Mouse (Mus musculus) neural tube, embryonic 11.5 days (tissue): ENCODE measurements at regions not wholly inside any gene's neighbourhood (a gene's known extent, or its start where the extent isn't known, plus 50 kb on each side); places are given as distances from the start of the nearest gene placed in this dataset.

Experiments used
- ATAC-seq: fragments of 200-750 bp; cut with Nextera tagmentation; 2 replicates; pipeline ENCODE4 v1.8.0; 2017; ENCODE audit warnings: moderate number of reproducible peaks, mild to moderate bottlenecking, moderate TSS enrichment, moderate library complexity; ENCODE audit not compliant: insufficient read depth, low FRiP score, low TSS enrichment
- DNase-seq: peaks from one replicate; pipeline ENCODE4 v3.0.0-alpha.2; 2015; ENCODE audit warnings: low spot score
- H3K27ac ChIP-seq: fragments of 300-500 bp; sonication (generic); 2 replicates; pipeline ENCODE4 v1.5.1; 2014; ENCODE audit warnings: low read depth, mild to moderate bottlenecking, low read length
- H3K27me3 ChIP-seq: fragments of 300-500 bp; sonication (generic); 2 replicates; pipeline ENCODE4 v1.6.1; 2014; ENCODE audit warnings: mild to moderate bottlenecking, low read length, mixed read lengths; ENCODE audit not compliant: control insufficient read depth, insufficient read depth
- H3K36me3 ChIP-seq: fragments of 300-500 bp; sonication (generic); 2 replicates; pipeline ENCODE4 v1.6.1; 2014; ENCODE audit warnings: mild to moderate bottlenecking, low read length, moderate library complexity, mixed read lengths; ENCODE audit not compliant: control insufficient read depth, insufficient read depth
- H3K4me1 ChIP-seq: fragments of 300-500 bp; sonication (generic); 2 replicates; pipeline ENCODE4 v1.6.1; 2014; ENCODE audit warnings: low read length, mixed read lengths; ENCODE audit not compliant: control insufficient read depth, insufficient read depth
- H3K4me2 ChIP-seq: fragments of 300-500 bp; sonication (generic); 2 replicates; pipeline ENCODE4 v1.6.1; 2014; ENCODE audit warnings: low read depth, mild to moderate bottlenecking, moderate library complexity
- H3K4me3 ChIP-seq: fragments of 300-500 bp; sonication (generic); 2 replicates; pipeline ENCODE4 v1.5.1; 2014; ENCODE audit warnings: low read depth, low read length
- H3K9ac ChIP-seq: fragments of 300-500 bp; sonication (generic); 2 replicates; pipeline ENCODE4 v1.6.1; 2014; ENCODE audit warnings: mild to moderate bottlenecking, low read length
- H3K9me3 ChIP-seq: fragments of 300-500 bp; sonication (generic); 2 replicates; pipeline ENCODE4 v1.6.1; 2016; ENCODE audit warnings: low read length; ENCODE audit not compliant: control insufficient read depth
- WGBS: fragments of 180-500 bp; shearing (Covaris S2); extraction: QIAGEN DNeasy Blood & Tissue Kit; methylation state at CpG from one replicate; pipeline ENCODE4 v1.1.7; 2014; 5-methylcytosine and 5-hydroxymethylcytosine counted together

DNA sequence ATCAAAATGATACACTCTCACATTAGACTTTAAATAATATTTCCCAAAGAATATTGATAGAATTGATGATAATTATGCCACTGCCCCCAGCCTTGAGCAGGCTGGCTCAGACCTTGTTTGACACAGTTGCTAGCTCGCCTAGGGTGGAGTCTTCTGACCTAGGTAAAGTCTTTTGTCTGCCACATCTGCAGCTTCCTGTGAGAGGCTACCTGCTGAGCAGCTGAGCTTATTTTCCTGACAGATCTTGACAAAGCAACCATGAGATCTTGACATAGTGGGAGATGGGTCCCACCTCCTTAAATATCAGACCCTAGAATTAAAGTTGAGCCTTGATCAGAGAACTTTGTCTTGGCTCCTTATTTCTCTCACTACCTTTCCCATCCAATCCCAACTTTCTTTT, 500.2 kb upstream of the Slc8a1 start:
- Histone ChIP-seq H3K4me1 (no peaks in the 10 kb centered on the region), H3K4me3 (no peak overlapping the region), H3K27me3 (no peaks in the 10 kb centered on the region), H3K36me3 (no peaks in the 10 kb centered on the region), H3K9ac (no peak overlapping the region), H3K27ac (no peak overlapping the region), H3K9me3 (no peaks in the 10 kb centered on the region), H3K4me2 (no peak overlapping the region)
- DNase-seq: no peak
- 65% methylated on average over 1 of the region's 1 CpGs for WGBS
- no peak for ATAC-seq

- ATAC-seq (no peak), DNase-seq (no peak)
- H3K4me2 ChIP-seq: no peak overlapping the region
- H3K27ac ChIP-seq: no peak overlapping the region
- H3K27me3 ChIP-seq: no peaks in the 10 kb centered on the region
- no peaks in the 10 kb centered on the region for H3K36me3 ChIP-seq
- H3K9me3 ChIP-seq: no peaks in the 10 kb centered on the region
- 77% methylated on average over 2 of the region's 2 CpGs for WGBS
- no peak overlapping the region for H3K9ac ChIP-seq
- H3K4me3 ChIP-seq: no peak overlapping the region
- H3K4me1 ChIP-seq: no peaks in the 10 kb centered on the region
These were observed 499.3 kb upstream of the Slc8a1 start for GRCm38 (mm10) chr17:82237456-82237855.

GRCm38 (mm10) chr17:82215728-82216623, 477.8 kb upstream of the Slc8a1 start:
- ATAC-seq (no peak), DNase-seq (no peak)
- Histone ChIP-seq H3K36me3 (no peaks in the 10 kb centered on the region), H3K4me3 (no peak overlapping the region), H3K4me1 (no peaks in the 10 kb centered on the region), H3K9me3 (no peaks in the 10 kb centered on the region), H3K4me2 (no peak overlapping the region), H3K27me3 (no peaks in the 10 kb centered on the region), H3K27ac (no peak overlapping the region), H3K9ac (no peak overlapping the region)
- 91% methylated on average over 5 of the region's 5 CpGs for WGBS

DNA sequence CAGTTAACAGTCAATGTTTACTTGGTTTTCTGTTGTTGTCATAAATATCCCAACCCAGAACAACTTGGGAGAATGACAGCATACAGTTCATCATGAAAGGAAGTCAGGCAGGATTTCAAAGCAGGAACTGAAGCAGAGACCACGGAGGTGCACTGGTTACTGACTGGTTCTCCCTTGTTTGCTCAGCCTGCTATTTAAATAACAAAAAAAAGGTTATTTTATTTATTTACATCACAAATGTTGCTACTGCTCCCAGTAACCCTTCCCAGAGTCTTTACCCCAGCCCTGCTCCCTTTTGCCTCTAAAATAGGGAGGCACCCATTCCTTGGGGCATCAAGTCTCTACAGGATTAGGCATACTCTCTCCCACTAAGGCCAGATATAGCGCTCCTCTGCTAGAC, 461.8 kb upstream of the Slc8a1 start:
- WGBS: 79% methylated on average over 2 of the region's 2 CpGs
- H3K4me1 ChIP-seq: no peaks in the 10 kb centered on the region
- H3K27ac ChIP-seq: no peak overlapping the region
- H3K36me3 ChIP-seq: no peaks in the 10 kb centered on the region
- no peak overlapping the region for H3K4me2 ChIP-seq
- ATAC-seq (no peak), DNase-seq (no peak)
- no peak overlapping the region for H3K4me3 ChIP-seq
- H3K27me3 ChIP-seq: no peaks in the 10 kb centered on the region
- H3K9ac ChIP-seq: no peak overlapping the region
- H3K9me3 ChIP-seq: no peaks in the 10 kb centered on the region

GRCm38 (mm10) chr17:82199031-82199642, 461.0 kb upstream of the Slc8a1 start:
- H3K36me3 ChIP-seq: no peaks in the 10 kb centered on the region
- peak; percentile 38; the same call in 1 of the 2 replicates for ATAC-seq
- H3K27ac ChIP-seq: no peak overlapping the region
- H3K9ac ChIP-seq: no peak overlapping the region
- no peak for DNase-seq
- H3K4me1 ChIP-seq: no peaks in the 10 kb centered on the region
- WGBS: 46% methylated on average over 5 of the region's 5 CpGs
- H3K4me3 ChIP-seq: no peak overlapping the region
- no peaks in the 10 kb centered on the region for H3K9me3 ChIP-seq
- no peak overlapping the region for H3K4me2 ChIP-seq
- H3K27me3 ChIP-seq: no peaks in the 10 kb centered on the region

- no peaks in the 10 kb centered on the region for H3K9me3 ChIP-seq
- WGBS: 73% methylated on average over 2 of the region's 2 CpGs
- DNase-seq: no peak
- no peak overlapping the region for H3K27ac ChIP-seq
- no peak overlapping the region for H3K4me2 ChIP-seq
- no peak overlapping the region for H3K9ac ChIP-seq
- H3K4me3 ChIP-seq: no peak overlapping the region
- H3K27me3 ChIP-seq: no peaks in the 10 kb centered on the region
- no peaks in the 10 kb centered on the region for H3K4me1 ChIP-seq
- no peaks in the 10 kb centered on the region for H3K36me3 ChIP-seq
- ATAC-seq: no peak
These were observed 446.1 kb upstream of the Slc8a1 start for GRCm38 (mm10) chr17:82184261-82184660.

GRCm38 (mm10) chr17:82171216-82171615, 433.0 kb upstream of the Slc8a1 start:
- Histone ChIP-seq H3K4me3 (no peak overlapping the region), H3K9ac (no peak overlapping the region), H3K27me3 (no peaks in the 10 kb centered on the region), H3K9me3 (no peaks in the 10 kb centered on the region), H3K4me2 (no peak overlapping the region), H3K27ac (no peak overlapping the region), H3K36me3 (no peaks in the 10 kb centered on the region), H3K4me1 (no peaks in the 10 kb centered on the region)
- DNase-seq (no peak), ATAC-seq (no peak)
- WGBS: 92% methylated on average over 1 of the region's 1 CpGs

DNA sequence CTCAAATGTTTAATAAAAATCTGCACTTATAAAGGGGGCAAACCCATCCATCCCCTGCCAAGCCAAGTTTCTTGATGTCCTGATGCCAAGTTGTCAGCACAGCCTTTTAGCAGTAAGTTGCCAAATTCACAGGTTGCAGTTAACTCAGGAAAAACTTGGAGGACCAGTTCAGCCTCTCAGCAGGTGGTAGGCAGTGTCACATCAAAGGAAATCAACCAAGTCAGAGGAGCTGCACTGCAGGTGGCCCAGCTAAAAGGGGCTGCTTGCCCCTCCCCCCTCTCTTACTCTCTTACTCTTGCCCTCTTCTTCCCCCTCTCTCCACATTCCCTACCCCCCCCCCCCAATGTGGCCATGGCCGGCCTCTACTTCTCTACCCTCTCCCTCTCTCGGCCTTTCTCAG, 415.3 kb upstream of the Slc8a1 start:
- WGBS: 25% methylated on average over 2 of the region's 2 CpGs
- Histone ChIP-seq H3K27ac (no peak overlapping the region), H3K9ac (no peak overlapping the region), H3K9me3 (no peaks in the 10 kb centered on the region), H3K4me3 (no peak overlapping the region), H3K27me3 (no peaks in the 10 kb centered on the region), H3K36me3 (no peaks in the 10 kb centered on the region), H3K4me1 (no peaks in the 10 kb centered on the region), H3K4me2 (no peak overlapping the region)
- no peak for DNase-seq
- no peak for ATAC-seq

DNA sequence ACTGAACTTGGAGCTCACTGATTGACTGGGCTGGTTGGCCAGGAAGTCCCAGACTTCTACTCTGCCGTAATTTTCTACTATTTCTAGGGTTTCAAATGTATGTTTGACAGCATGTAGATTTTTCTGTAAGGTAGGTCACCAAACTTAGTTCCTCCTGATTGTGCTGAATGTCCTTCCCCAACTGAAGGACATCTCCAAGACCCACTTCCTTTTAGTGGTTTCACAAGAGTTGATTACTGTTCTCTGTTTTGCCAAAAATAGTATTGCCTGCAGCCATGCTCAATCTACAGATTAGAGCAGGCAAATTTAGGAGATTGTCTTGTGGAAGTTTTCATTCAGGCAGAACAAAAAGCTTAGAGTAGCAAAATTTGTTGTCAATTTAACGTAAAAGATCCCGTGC, 396.7 kb upstream of the Slc8a1 start:
- Histone ChIP-seq H3K9me3 (no peaks in the 10 kb centered on the region), H3K27ac (no peak overlapping the region), H3K4me2 (no peak overlapping the region), H3K27me3 (no peaks in the 10 kb centered on the region), H3K4me1 (no peaks in the 10 kb centered on the region), H3K9ac (no peak overlapping the region), H3K36me3 (no peaks in the 10 kb centered on the region), H3K4me3 (no peak overlapping the region)
- no peak for DNase-seq
- no peak for ATAC-seq
- whole genome bisulfite sequencing: 90% methylated on average over 3 of the region's 3 CpGs
